Mouse (Mus musculus): ENCODE measurements around the gene Setd7.
A peak's percentile ranks its signal among the peaks of the same experiment; 100 is the strongest.

Gene Setd7

DNA sequence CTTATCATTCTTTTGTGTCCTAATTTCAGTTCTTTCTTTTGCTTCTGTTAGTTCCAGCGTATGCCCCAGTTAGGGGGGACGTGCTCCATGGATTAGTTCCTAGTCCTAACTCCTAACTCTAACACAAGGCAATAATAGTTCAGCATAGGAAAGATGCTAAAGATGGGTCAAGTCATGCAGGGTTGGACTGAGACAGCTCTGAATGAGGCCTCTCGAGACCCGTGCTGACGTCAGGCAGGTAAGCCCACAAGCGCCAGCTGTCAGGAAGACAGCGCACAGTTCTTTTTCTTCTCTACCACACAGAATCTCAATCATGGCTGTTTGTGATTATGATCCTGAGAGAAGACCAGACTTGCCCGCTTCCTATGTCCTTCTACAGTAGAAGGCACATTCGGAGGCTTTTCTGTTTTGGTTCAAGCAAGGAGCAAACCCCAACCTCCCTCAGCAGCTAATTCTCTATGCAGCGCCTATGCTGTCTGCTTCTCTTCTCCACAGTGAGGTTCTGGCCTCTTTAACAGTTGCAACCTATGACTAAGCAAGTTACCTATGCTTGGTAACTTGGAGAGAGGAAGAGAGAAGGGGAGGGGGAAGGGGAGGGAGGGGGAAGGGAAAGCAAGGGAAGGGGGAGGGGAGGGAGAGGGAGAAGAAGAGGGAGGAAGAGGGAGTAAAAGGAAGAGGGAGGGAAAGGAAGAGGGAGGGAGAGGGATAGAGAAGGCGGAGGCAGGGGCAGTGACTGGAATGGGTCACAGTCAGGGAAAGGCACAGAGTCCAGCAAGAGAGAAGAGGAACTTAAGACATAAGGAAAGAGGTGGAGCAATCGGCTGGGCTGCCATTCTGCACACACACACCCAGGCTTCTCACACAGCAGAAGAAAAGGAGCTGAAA is 42.6 kb downstream of the Setd7 start:
- DNase-seq (ENCODE audit: low spot score in 2 of 2) = no peak

DNA sequence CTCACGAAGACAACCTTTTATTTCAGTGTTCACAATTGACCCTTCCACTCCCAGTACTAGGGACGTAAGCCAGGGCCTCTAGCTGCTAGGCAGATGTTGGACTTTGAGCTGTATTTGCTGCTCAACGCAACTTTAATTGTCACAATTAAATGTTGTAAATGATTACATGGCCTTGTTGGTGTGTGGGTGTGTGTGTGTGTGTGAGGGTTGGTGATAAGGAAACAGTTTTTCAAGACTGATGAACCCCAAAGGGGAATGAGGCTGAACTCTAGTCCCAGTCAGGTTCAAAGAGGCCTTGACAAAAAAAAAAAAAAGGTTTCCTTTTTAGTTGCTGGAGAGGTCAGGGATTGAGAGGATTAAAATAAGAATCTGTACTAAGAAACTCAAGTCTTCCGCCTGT is 43.2 kb downstream of the Setd7 start:
- no peak for DNase-seq (ENCODE audit: low spot score in 2 of 2)

DNA sequence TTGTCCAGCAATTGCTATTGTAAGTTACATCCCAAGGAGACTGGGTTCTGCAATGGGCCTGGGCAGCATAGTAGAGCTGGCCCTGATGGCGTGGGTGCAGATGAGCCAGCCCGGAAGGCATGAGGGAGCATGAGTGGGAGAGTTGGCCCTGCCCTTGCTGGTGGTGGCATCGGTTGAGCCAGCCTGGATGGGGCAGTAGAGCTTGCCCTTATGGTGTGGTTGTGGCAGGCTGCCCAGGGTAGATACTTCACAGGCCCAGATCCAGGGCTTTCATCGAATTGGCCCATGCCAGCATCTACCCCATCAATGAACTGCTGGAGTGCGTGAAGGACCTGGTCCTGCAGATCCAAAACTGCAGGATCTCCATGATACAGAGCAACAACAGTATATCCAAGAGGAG is 48.7 kb downstream of the Setd7 start:
- DNase-seq (ENCODE audit: low spot score in 2 of 2) = no peak

DNA sequence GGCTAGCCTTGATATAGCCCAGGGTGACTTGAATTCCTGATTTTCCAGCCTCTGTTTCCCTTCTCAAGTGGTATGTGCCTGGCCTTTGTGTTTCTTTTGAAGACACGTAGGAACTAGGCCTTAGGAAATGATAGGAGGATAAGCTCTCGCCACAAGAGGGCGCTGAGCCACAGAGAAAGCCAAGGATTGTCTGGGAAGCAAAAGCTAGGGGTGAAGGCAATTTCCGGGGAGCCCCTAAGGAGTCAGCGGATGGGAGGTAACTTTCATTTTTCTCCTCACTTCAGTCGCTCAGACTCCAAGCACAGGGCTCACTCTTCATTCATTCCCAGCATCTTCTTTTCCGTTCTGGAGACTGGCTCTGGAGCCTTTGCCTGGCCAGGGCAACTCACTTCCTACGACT is 49.8 kb downstream of the Setd7 start:
- DNase-seq (ENCODE audit: low spot score in 2 of 2) = peak; percentile 44 to 65

DNA sequence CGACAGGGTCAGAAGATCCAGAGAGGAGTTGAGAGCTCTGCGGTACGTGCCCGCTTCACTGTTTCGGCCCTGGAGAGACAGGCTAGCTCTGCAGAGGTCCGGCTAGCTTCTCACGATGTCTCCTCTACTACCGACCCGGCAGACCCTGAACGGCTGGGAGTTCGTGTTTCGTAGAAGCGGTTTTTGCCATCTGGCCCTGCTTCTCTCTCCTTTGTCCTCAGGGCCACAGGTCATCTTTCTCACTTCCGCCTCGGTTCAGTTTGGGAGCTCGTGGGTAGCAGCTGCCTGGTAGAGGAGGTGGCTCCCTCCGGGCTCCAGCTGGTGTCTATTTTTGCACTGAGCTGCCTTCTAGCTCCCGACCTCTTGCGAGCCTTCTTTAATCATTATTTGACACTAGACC is 55.2 kb downstream of the Setd7 start:
- DNase-seq (ENCODE audit: low spot score in 2 of 2) = no peak

DNA sequence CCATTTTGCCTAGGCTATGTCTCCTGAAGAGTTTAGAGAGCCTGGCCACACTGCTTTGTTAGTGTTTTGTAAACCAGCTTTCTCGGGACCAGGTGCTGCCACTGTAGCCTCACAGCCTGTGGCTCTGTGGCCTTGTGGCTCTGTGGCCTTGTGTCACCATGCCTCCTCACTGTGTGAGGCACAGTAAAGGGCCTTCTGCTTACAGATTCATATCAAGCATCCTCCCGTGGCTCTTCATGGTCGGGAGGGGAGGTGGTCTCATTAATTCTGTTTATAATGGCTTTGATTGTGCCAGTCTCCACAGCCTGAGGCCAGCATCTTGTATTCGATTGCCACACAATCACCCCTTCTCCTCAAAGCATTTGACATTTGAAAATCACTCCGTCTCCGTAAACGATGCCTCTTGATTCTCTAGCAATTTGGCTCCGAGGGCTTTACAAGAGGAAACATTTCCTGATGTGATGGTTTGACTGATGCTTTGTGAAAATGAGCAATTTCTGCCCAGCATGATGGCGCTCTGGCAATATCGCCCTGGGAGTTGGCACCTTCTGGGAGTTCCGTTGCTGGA is 56.2 kb downstream of the Setd7 start:
- no peak for DNase-seq (ENCODE audit: low spot score in 2 of 2)

DNA sequence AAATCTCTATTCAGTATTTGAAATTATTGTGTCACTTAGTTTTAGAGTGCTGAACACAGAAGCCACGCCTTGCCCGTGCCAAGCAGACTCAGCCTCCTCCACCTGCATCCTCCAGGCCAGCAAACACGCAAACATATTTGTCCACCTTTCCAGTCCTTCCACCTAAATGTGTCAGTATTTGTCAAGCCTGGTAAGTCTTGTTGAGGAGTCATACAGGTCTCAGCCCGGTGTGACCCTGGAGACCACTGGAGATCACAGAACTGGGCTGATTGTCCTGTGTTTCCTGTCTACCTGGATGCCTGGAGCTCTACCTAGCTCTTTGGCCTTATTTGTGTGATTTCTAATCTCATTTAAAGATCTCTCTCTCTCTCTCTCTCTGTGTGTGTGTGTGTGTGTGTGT is 60.8 kb downstream of the Setd7 start:
- DNase-seq (ENCODE audit: low spot score in 2 of 2) = no peak

DNA sequence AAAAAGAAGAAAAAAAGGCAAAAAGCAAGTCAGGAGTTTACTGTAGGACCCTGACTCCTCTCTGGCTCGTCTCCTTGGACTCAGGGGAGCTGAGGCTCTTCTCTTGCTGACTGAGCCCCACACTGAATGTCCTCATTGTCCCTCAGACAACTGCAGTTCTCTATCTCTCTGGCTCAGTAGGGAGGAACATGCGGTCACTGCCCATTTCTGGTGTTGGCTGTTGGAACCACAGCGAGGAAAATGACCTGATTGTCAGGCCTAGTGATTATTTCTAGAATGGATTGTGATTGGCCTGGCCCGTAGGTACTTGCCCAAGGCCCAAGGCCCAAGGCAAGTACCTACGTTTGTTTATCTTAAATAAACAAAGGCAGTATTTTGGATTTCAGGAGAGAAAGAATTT is 62.0 kb downstream of the Setd7 start:
- DNase-seq (ENCODE audit: low spot score in 2 of 2) = no peak

DNA sequence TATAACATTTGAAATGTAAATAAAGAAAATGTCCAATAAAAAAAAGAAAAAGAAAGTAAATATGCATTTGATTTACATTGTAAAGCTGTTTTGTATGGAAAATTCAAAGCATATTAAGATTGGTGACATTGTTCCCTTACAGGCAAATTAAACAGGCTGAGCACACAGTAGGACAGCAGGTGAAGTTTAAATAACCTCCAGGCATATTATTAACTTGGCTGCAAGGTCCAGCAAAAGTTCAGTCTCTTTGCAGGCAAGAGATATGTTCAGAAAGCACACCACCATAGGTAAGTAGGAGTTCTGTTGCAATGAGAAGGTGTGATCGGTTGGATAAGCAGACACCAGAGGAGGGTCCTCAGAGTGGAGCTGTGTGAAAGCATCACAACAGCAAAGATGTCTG is 62.7 kb downstream of the Setd7 start:
- DNase-seq (ENCODE audit: low spot score in 2 of 2) = no peak

DNA sequence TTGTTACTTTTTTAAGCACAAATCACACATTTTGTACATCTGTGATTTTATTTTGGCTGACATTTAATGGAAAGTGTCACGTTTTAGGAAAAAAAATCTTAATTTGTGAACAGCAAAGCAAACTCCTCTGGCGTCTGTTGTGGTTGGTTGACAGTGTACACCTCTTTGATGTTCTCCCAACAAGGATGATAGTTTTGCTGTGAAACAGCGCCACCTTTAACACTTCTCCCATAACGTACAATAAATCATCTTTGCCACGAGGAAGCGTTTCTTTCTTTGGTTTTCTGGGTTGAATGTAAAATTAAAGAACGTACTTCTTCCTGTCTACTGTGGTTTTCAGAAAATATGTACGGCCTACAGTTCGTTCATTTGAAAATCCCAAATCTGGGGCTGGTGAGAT is 65.0 kb downstream of the Setd7 start:
- DNase-seq (ENCODE audit: low spot score in 2 of 2) = no peak

DNA sequence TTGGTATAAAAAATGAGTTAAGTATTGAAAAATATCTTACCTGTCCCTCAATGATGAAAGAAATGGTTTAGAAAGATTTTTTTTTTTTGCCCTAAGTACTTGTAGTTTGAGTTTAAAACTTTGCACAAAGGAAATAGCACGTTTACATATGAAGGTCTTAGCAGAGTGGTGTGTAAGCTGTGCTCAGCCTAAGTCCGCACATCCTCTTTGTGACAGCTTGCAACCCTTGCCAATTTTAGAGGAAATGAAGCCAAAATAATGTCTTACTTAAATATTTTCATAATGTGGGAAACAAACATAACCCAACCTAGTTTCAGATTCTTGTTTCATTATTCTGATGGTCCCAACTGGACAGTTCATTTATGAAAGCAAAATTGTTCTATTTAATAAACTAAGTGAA is 66.2 kb downstream of the Setd7 start:
- no peak for DNase-seq (ENCODE audit: low spot score in 2 of 2)

DNA sequence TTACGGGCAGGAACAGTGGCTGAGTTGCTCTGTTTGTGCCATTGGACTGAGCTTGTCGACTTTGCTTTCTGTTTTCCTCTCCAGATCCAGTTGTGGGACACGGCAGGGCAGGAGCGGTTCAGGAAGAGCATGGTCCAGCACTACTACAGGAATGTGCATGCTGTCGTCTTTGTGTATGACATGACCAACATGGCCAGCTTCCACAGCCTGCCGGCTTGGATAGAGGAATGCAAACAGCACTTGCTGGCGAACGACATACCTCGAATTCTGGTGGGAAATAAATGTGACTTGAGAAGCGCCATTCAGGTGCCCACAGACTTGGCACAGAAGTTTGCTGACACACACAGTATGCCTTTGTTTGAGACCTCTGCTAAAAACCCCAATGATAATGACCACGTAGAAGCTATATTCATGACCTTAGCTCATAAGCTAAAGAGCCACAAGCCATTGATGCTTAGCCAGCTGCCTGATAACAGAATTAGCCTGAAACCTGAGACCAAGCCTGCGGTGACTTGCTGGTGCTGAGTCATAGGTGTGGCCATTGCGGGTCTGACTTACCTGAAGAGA is 67.3 kb downstream of the Setd7 start:
- no peak for DNase-seq (ENCODE audit: low spot score in 2 of 2)

DNA sequence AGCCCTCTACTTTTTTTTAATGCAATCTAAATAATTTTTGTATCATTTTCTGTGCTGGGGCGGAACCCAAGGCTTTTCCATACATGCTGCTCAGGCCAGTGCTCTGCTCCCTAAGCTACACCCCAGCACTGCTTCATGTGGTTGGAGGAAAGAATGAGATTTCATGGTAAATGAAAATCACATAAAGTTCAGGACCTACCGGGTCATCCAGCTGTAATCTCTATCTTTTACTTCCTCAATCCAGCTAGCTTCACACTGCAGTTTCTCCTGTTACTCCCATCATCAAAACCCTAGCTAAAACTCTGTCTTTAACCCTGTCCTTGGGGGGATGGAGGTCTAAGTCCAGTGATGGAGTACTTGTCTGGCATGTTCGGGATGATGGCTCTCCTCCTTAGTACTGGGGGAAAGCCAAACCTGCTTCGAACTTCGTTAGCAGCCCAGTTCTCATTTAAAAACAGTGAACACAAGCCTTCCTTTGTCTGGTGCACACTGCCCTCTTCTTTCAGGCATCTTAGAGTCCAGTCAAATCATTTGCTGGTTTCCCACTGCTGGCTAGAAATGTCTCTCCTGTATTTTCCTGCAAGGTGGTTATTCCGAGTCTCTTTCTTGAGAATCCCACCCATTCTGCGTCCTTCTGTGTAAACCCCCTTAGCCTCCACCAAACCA is 70.5 kb downstream of the Setd7 start:
- DNase-seq (ENCODE audit: low spot score in 2 of 2) = no peak

DNA sequence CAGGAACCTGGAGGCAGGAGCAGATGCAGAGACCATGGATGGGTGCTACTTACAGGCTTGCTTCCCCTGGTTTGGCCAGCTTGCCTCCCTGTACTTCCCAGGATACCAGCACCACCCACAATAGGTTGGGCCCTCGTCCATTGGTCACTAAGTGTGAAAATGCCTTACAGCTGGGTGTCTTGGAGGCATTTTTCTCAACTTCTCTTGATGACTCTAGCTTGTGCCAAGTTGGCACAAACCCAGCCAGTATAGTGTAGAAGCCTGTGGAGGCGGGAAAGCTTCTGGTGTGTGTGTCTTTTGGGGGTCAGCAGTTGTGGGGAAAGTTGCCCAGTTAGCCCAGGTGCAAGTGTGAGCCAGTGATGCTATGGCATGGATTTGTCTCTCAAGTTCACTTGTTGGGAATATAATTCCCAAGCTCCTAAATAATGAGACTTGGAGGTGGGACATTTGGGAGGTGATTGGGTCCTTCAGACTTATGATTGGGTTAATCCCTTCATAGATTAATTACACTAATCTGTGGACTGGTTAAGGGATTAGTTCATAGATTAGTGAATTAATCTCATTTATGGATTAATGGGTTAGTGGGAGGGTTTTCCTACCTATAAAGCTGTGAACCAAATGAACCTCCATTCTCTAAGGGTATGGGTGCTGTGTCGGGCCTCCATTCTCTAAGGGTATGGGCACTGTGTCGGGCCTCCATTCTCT is 74.0 kb downstream of the Setd7 start:
- DNase-seq (ENCODE audit: low spot score in 2 of 2) = no peak

DNA sequence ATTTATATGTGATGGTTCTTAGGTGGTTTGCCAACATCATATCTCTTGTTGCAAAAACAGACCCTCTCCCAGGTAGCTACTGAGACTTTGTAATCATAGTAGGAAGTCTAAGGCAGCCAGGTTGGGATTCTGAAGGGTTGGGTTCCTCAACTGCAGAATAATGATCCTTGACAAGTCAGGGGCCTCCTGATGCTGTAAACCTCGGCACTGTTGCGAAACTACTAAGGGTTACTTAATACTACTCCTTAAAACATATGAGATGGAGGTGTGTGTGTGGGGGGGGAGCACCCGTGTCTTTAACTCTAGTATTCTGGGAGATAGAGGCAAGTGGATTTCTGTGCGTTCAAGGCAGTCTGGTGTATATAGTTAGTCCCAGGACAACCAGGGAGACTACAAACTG is 75.3 kb downstream of the Setd7 start:
- no peak for DNase-seq (ENCODE audit: low spot score in 2 of 2)

DNA sequence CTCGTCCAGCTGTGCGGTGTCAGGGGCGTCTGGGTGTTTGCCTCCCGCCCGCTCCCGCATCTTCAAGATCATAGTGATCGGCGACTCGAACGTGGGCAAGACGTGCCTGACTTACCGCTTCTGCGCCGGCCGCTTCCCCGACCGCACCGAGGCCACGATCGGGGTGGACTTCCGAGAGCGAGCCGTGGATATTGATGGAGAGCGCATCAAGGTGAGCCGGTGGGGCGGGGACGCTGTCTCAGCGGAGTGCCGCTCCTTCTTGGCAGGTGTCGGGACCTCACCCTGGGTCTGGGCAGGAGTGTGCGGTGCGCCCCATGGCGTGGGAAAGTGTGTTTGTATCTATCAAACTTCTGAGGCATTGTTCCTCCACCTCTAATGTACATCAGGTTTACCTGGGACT is 76.3 kb downstream of the Setd7 start:
- no peak for DNase-seq (ENCODE audit: low spot score in 2 of 2)

DNA sequence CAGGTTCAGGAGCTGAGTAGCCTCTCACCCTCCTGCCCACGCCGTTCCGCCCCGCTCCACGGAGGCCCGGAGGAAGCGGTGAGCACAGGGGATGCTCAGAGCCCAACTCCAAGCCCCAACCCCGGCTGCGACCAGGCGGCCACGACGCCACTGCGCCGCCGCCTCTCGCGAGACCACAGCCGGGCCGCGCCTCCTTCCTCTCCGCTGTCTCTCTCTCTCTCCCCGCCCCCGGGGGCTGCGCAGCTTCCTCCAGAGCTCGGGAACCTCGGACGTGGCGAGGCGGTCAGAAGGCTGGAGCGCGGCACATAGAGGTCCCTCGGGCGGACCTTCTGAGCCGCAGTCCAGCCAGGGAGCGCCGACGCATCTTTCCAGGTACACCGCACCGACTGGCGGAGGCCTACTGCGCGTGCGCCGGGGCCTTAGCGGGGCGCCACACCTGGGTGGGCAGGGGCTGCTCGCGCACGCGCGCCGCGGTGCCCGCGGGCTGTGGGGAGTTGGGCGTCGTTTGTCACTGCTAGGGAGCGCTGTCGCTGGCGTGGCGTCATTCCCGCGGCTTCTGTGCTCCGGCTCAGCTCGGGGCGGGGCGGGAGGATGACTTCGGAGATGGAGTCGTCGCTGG is 76.8 kb downstream of the Setd7 start, which contains the start of gene Rab33b:
TSS of gene Rab33b (plus strand) at position 180 of the 619 bp plus-strand sequence.
- peak; percentile 93 to 96 for DNase-seq (ENCODE audit: low spot score in 2 of 2)

DNA sequence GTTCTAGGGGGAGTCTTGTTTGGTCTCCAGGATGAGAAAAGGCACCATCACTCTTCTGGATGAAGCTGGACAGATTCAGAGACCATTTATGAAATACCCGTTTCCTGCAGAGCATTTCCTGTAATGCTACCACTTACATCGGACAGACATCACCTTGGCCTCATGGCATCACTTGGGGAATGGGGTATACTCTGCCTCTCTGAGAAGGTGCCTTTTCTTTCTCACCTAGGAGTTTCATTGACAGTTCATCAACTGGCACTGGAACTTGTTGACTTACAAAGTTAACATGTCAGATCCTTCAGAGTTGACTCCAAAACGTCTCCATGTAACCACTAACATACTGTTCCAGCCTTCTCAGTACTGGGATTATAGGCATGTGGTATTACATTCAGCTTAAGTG is 77.9 kb downstream of the Setd7 start:
- DNase-seq (ENCODE audit: low spot score in 2 of 2) = no peak

DNA sequence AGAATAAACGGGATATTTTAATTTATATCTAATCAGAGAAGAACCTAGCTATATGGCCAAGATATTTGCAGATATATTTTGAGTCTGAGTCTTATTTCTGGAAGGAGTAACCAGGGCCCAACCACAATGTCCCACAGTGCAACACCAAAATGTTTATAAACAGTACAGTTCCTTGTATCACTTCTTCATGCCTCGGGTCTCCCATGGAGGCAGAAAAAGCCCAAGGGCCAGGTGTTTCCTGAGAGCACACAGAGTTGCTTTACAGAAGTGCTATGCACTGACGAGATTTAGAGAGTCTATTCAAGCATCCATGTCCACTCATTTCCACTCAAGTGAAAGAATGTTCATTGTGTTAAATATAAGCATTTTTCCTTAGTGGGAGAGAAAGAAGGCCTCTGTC is 78.8 kb downstream of the Setd7 start:
- DNase-seq (ENCODE audit: low spot score in 2 of 2) = no peak

DNA sequence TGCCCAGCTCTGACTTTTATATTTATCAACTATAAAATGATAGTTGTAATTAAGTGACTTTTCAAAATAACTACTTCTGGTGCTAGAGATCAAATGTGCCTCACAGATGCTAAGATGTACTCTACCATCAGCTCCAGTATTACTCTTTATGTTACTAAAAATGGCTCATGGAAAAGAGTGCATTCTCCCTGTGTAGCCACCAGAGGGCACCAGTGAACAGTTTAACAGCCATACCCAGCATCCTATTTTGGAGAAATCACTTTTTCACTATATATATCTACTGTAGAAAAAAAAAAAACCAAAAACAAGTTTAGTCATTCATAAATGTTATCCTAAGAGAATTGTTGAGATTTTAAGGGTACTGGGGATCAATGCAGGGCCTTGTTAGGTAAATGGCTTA is 79.6 kb downstream of the Setd7 start:
- peak in 1 of 2 experiments; percentile 55 for DNase-seq (ENCODE audit: low spot score in 2 of 2)

DNA sequence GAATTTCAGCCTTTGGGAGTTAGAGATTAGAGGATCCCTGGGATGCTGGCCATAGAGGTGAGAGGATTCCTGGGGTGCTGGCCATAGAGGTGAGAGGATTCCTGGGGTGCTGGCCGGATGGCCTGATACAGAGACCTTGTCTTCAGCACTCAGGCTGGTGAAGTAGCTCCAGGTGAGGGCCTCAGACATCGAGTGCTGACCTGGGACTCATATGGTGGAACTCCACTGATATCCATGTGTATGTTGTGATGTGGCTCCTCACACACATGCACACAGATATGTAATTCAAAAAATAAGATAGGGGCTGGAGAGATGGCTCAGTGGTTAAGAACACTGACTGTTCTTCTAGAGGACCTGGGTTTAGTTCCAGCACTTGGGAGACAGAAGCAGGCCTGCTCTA is 80.8 kb downstream of the Setd7 start:
- DNase-seq (ENCODE audit: low spot score in 2 of 2) = no peak

DNA sequence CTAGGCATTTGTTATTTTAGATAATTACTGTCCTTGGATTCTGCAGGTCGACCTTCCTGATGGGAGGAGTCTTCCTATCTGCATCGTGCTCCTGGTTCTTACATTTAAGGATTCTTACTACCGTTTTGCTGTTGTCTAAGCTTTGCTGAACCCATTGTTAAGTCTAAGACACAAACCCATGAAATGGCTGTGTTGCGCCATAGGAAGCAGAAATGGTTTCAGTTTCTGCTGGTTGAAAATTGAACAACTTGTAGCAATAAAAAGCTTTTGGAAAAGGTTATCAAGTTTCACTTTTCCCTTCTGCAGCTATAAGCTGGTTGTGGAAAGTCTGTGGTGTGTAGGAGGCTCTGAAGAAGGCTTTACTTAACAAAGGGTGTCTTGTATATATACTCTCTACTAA is 85.0 kb downstream of the Setd7 start:
- DNase-seq (ENCODE audit: low spot score in 2 of 2) = no peak
